Mouse (Mus musculus) left cerebral cortex, adult 8-10 months (tissue): ENCODE data around the gene Enox1. TPM values are rescaled to one million over a fixed set of nuclear protein-coding genes. Genes with fewer than 3 reads are reported as not detected.
"Not testable (repeated sequence)": the region's sequence is repeated elsewhere in the genome, so short reads cannot be mapped to it uniquely, and the experiment has no call there.

Source experiments
- DNase-seq, 2 experiments: peaks; one replicate each; pipeline ENCODE4 v3.0.0; 2022; ENCODE audit warnings: low spot score in 2 of 2
- total RNA-seq, 4 experiments: library from RNA; stranded (reverse); gene quantifications; 2 replicates each; pipeline ENCODE4 v1.2.4; 2022

Gene Enox1
- total RNA-seq, 4 experiments from 2014 or later, result 38.1 to 46.3 (median 40.3) TPM

- DNase-seq, result peak in 1 of 2 experiments; percentile 30
These were observed 353.4 kb downstream of the Enox1 start for GRCm38 (mm10) chr14:77509924-77510323.

- no peak for DNase-seq
These were observed 354.7 kb downstream of the Enox1 start for GRCm38 (mm10) chr14:77511137-77511870.

DNA sequence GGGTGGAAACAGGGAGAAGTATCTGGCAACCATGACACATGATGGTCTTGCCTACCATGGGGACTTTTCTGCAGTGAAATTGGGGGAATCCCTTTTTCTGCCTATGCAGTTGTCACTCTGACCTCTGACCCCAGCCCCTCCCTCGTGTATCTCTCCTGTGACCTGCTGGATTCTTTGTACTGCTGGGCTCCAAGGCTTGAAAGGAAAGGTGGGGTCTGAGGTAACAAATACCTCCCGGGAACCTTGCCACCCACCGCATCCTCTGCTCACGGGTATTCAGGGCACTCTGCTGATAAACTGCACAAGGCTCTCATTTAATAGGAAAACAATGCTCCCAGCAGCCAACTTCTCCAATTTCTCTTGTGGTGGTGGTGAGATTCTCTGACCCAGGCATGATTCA is 361.5 kb downstream of the Enox1 start:
- no peak for DNase-seq

DNA sequence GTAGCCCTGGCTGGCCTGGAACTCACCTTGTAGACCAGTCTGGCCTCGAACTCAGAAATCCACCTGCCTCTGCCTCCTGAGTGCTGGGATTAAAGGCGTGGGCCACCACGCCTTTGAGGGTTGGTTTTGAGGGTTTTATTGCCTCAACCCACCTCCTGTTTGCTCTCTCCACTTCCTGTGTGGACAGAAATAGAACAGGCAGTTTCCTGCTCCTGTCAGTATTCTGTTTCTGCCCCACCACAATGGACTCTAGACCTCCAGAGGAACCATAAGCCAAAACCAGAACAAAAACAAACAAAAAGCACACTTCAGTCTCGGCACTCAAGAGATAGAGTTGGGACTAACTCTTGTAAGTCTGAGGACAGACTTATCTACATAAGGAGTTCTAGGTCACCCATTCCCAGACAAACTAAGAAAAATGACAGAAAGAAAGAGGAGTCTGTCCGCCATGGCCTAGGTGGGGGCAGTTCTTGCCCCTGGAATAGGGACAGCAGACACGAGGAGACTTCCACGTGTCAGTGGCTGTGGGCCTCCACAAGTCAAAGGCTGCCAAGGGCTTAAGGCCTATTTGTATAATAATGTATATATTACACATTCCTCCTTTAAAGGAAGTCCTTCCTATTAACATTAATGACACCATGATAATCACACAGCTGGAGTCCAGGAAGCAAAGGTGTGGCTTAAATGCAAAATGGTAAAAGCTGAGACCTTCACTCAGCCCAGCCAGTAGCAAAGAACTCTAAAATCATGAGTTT is 362.6 kb downstream of the Enox1 start:
- DNase-seq, result no peak

- DNase-seq, result no peak
These were observed 363.1 kb downstream of the Enox1 start for GRCm38 (mm10) chr14:77519701-77520100.

DNA sequence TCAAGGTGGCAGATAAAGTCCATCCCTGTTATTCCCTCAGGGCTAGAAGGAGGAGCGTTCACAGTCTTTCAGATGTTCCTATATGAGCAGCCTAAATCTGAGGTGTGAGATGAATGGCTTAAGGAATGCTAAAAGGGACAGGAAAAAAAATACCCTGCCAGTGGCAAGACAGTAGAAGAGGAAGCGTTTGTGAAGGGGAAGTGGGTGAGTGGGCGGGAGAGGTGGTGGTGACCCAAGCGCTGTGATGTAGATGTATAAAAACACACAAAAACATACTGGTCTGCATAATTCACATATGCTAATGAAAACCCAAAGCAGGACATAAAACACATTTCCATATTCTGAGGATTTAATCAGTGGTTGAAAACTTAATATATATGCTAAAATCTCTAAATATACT is 367.7 kb downstream of the Enox1 start:
- DNase-seq, result no peak

DNA sequence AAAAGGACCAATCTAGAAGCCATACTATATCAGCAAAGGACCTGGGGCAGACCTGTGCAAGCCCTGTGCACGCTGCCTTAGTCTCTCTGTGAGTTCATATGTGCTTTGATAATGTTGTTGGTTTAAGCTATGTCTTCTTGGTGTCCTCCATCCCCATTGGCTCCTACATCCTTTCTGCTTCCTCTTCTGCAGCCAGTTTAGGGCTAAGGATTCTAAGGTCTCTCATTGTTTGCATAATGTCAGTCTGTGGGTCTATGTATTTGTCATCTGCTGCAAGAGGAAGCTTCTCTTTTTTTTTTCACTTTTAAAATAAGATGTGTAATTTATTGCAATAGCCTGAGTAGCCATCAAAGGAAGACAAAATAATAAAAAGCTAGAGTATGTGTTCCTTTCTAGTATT is 369.7 kb downstream of the Enox1 start:
- DNase-seq, result no peak

DNA sequence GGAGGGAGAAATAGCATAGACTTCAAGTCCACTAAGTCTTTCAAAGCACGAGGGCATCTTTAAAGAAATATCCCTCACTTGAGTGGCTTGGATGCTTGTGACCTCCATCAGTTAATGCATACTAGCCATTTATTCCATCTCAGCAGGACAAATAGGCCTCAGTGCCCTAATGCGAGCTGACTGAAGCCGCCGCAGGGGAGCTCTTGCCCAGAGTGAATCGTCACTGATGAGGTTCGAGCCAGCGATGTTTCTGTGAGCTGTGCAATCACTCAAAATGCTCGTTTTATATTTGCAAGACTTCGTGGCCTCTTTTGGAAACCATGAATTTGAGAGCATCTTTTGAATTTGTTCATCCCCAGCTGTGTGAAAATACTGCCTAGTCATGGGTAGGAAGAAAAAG is 372.6 kb downstream of the Enox1 start:
- DNase-seq, result no peak

DNA sequence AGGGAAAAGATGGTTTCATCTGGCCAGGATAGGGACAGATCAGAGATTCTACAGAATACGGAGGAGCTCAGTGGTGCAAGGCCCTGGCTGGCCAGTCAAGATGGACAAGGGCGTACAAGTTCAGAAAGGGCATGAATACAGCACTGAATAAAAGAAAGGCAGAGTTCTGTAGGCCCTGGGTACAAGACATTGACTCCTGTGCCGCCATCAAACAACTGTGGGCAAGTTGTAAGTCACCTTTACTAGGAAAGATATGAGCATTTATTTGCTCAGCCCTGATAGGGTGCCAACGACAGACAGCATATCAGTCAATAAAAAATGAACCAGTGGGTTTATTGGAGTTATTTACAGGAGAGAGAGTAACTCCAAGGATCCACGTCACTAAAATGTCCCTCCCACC is 373.1 kb downstream of the Enox1 start:
- no peak for DNase-seq

- DNase-seq, result no peak
These were observed 377.1 kb downstream of the Enox1 start for GRCm38 (mm10) chr14:77533638-77534037.

- DNase-seq, result no peak
These were observed 377.6 kb downstream of the Enox1 start for GRCm38 (mm10) chr14:77534120-77534519.

DNA sequence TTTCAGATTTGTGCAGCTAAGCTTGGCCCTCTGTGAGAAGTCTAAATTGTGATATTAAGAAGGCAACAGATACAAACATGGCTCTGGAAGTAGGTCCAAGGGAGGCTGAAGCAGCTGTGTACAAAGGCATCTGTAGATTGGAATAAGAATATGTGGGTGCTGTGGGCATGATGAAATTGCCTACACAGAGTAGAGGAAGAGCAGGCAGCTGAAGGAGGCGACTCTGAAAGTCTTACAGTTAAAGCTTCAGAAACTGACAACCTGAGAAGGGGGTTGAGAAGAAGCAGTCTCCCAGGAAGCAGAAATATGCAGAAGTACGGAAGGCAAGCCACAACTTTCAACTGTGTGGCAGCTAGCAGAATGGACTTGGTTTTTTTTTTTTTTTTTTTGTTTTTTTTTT is 380.0 kb downstream of the Enox1 start:
- DNase-seq, result peak in 1 of 2 experiments; percentile 22

GRCm38 (mm10) chr14:77539563-77539962 is 383.0 kb downstream of the Enox1 start:
- DNase-seq, result not testable (repeated sequence)

GRCm38 (mm10) chr14:77541925-77542324 is 385.4 kb downstream of the Enox1 start:
- no peak for DNase-seq

DNA sequence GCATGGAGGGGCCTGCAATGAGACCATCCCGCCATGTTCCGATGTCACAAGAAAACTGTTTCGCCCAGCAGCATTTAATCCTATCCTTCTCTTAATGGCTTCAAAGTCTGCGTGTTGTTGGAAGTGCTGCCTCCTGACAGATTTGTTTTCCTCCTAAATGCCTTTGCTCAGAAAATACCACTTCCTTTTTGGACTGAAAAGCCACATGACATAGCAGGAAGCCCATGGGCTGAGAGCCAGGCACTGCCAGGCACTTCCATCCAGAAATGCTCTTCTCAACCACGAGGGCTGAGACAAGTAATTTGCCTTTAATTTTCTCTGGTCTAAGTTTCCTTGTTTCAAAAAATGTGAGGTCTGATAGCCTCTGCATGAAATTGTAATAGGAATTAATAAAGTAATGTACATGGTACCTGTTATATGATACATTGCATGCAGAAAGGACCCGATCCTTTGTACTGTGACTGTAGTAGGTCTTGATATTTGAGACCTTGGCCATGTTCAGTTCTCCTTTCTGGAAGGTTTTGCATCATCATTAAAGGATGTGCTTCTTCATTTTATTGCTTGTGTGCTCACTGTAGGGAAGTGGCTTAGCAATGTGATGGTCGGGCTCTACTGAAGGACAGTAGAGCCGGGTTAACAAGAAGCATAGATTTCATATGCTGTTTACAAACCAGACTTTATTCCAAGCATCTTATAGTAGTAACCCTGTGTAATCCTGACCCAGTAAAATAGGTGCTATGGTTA is 390.1 kb downstream of the Enox1 start:
- DNase-seq, result no peak

- DNase-seq, result no peak
These were observed 390.8 kb downstream of the Enox1 start for GRCm38 (mm10) chr14:77547351-77547750.

DNA sequence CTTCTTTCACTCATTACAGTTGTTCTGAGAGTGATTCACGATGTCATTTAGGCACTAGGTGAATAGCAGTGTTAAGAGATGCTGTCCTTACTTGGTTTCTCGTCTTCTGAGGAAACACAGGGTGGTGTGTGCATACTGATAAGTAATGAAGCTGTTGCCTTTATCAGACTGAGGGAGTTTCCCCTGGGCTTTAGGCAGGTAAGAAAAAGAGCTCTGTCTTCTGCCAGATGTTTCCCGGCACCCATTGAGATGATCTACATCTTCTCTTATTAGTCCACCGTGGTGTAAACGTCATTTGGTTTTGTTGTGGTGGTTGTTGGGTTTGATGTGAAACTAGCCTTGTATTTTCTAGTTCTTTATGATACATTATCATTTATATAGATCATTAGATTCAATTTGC is 392.4 kb downstream of the Enox1 start:
- DNase-seq, result no peak

GRCm38 (mm10) chr14:77557446-77558070 is 401.0 kb downstream of the Enox1 start:
- no peak for DNase-seq

DNA sequence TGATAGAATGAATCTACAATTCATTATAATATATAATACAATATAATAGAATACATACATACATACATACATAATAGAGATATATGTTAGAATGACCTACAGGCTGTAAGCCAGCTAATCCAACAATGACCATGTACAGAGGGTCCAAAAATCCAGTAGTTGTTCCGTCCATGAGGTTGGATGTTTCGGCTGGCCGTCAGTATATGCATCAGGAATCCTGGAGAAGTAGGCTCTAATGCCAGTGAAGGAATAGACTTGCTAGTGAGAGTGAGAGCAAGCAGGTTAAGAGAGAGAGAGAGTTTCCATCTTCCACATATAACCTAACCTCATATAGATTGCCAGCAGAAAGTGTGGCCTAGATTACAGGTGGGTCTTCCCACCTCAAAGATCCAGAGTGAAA is 402.3 kb downstream of the Enox1 start:
- no peak for DNase-seq

GRCm38 (mm10) chr14:77559792-77560191 is 403.2 kb downstream of the Enox1 start:
- DNase-seq, result no peak

DNA sequence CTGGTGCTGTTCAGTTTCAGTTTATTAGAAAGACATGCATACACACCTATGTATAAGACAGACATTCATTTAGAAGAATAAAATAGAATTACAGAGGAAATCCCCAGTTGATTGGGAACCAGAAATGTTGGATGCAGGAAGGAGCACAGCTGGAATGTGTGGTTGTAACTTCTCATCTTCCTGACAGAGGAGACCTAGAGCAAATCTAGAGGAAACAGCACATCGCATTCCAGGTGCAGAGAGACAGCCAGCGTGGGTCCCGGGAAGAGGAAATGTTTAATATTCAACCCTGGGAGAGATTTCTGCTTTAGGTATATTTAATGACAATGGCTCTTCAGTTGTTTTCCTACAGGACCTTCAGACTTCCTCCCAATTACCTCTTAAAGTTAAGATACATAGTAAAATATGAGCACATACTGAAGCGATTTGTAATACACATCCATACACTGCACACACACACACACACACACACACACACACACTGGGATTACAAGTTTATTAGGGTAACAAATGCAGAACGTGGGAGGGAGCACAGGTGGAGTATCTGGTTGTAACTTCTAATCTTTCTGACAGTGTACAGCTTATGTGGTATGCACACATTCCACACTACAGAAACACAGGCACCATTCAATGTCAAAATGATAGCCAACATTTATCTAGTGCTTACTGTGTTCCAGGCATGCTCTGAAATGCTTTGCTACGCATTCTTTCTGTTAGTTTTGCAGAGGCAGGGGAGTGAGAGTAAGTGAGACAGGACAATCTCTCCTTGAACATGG is 405.4 kb downstream of the Enox1 start:
- no peak for DNase-seq
